Mouse (Mus musculus) c-Kit-positive CD71-positive TER-119-positive erythroid progenitor cells, embryonic 14.5 days (primary cell): Measurements from ENCODE around the gene Klhl11.

Experiments used
- DNase-seq: peaks from one replicate; pipeline ENCODE4 v3.0.0-alpha.2; 2013; ENCODE audit warnings: low spot score

The Klhl11 gene

GRCm38 (mm10) chr11:100413541-100413940 is 59.0 kb downstream of the Klhl11 start:
- no peak for DNase-seq
